Mouse (Mus musculus): ENCODE measurements around the gene Cic. TPM values are rescaled to one million over a fixed set of nuclear protein-coding genes. Genes with fewer than 3 reads are reported as not detected.

The Cic gene
- polyA plus RNA-seq, 1 experiment from 2014 or later: 27.4 TPM

GRCm38 (mm10) chr7:25266180-25266962 is 1.1 kb upstream of the Cic start:
- H3K9me3 ChIP-seq (replicated peaks; ENCODE audit: control insufficient read depth, low read length): no peaks in the 10 kb centered on the region

DNA sequence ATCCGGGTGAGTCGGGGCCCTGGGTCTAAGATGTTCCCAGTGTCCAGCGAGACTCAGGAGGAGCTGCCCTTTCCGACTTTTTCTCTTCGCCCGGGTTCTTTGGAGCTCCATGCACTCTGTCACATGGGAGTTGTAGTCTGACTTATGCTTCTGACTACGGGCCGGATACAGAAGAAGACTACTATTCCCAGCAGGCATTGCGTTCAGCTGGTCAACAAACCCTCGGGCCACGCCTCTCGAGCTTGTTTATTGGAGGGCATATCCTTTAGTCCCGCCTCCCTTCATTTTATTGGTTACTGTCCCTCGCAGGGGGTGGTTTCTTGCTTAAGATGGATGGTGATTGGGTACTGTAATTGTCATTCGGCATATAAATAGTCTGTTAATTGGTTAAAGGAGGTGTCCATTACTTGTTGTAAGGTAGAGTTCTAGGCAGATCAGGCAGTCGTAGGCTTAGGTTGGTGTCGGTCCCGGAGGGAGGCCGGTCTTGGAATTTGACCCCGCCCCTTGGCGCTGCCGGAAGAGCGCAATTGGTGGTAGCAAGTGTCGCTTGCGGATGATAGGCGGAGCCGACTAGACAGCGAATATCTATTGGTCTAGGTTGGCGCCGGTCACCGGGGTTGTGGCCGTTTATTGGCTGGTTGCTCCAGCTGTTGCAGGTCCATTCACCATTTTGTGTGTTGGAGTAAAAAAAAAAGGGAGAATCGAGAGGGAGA is 403 bp downstream of the Cic start:
- Histone ChIP-seq H3K4me1 (ENCODE audit: control insufficient read depth, insufficient read depth, low read length) (peaks cover 17% of the 10 kb centered on the region), H3K4me2 (ENCODE audit: low read depth, low read length) (peak overlapping the region; percentile 83), H3K36me3 (ENCODE audit: control insufficient read depth, insufficient read depth, low read length) (peaks cover 14% of the 10 kb centered on the region; the same call in 1 of the 2 replicates), H3K9me3 (replicated peaks; ENCODE audit: control insufficient read depth, low read length) (no peaks in the 10 kb centered on the region), H3K9ac (ENCODE audit: low read length) (peak overlapping the region; percentile 95), H3K4me3 (replicated peaks; ENCODE audit: low read length) (peak overlapping the region; percentile 89), H3K27ac (ENCODE audit: low read length) (peak overlapping the region; percentile 95), H3K27me3 (ENCODE audit: control insufficient read depth, insufficient read depth, low read length) (no peaks in the 10 kb centered on the region)
- under 1% methylated on average over 33 of the region's 33 CpGs for WGBS
- ATAC-seq (ENCODE audit: insufficient read depth, low FRiP score): peak; percentile 94

More at GRCm38 (mm10) chr7:25266180-25266962, 1.1 kb upstream of the Cic start:
- peaks cover 3% of the 10 kb centered on the region; the same call in 1 of the 2 replicates for H3K36me3 ChIP-seq (ENCODE audit: control insufficient read depth, insufficient read depth, low read length)
- WGBS: 85% methylated on average over 8 of the region's 8 CpGs
- H3K4me3 ChIP-seq (replicated peaks; ENCODE audit: low read length): no peak overlapping the region
- H3K27ac ChIP-seq (ENCODE audit: low read length): no peak overlapping the region
- no peak for ATAC-seq (ENCODE audit: insufficient read depth, low FRiP score)
- H3K4me2 ChIP-seq (ENCODE audit: low read depth, low read length): peak overlapping the region; percentile 59; the same call in 1 of the 2 replicates
- peaks cover 17% of the 10 kb centered on the region for H3K4me1 ChIP-seq (ENCODE audit: control insufficient read depth, insufficient read depth, low read length)
- no peak overlapping the region for H3K9ac ChIP-seq (ENCODE audit: low read length)
- H3K27me3 ChIP-seq (ENCODE audit: control insufficient read depth, insufficient read depth, low read length): no peaks in the 10 kb centered on the region

DNA sequence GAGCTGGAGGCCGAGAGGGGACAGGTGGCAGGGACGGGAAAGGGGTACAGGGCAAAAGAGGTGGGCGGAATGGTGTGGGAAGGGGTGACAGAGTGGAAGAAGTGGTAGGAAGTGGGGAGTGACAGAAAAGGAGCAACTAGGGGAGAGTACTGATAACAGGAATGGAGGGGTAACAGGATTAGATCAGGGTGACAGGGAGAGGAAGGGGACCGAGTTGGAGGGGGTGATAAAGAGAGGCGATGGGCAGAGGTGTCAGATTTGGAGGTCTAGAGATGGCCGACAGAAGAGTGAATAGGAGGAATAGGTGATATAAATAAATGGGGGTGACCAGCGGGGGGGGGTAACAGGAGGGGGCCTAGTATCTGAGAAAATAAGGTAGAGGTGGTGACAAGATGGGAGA is 1.1 kb downstream of the Cic start:
- no peaks in the 10 kb centered on the region for H3K9me3 ChIP-seq (replicated peaks; ENCODE audit: control insufficient read depth, low read length)
- H3K4me2 ChIP-seq (ENCODE audit: low read depth, low read length): peak overlapping the region; percentile 83
- peaks cover 21% of the 10 kb centered on the region for H3K4me1 ChIP-seq (ENCODE audit: control insufficient read depth, insufficient read depth, low read length)
- peak overlapping the region; percentile 89 for H3K4me3 ChIP-seq (replicated peaks; ENCODE audit: low read length)
- WGBS: 1% methylated on average over 7 of the region's 7 CpGs
- H3K36me3 ChIP-seq (ENCODE audit: control insufficient read depth, insufficient read depth, low read length): peaks cover 14% of the 10 kb centered on the region; the same call in 1 of the 2 replicates
- H3K27ac ChIP-seq (ENCODE audit: low read length): peak overlapping the region; percentile 90
- ATAC-seq (ENCODE audit: insufficient read depth, low FRiP score): no peak
- peak overlapping the region; percentile 95 for H3K9ac ChIP-seq (ENCODE audit: low read length)
- no peaks in the 10 kb centered on the region for H3K27me3 ChIP-seq (ENCODE audit: control insufficient read depth, insufficient read depth, low read length)

DNA sequence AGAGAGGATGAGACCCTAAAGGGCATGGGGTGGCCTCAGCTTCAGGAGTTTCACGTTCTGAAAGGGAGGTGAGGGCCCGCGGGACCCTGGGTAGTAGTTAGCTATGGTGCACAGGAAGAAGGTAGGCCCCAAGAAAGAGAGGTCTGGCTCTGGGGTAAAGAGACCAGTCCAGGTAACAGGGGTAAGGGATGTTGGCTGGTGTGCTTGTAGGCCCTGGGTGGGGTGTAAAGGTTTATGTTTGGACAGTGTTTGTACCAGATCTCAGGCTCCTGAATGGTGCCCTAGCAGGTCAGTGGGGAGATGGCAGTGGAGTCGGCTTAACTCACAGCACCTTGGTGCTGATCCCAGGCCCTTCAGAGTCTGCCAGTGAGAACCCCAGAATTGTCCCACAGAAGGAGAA is 1.5 kb downstream of the Cic start:
- 38% methylated on average over 4 of the region's 4 CpGs for WGBS
- no peak for ATAC-seq (ENCODE audit: insufficient read depth, low FRiP score)
- Histone ChIP-seq H3K9ac (ENCODE audit: low read length) (peak overlapping the region; percentile 95), H3K27ac (ENCODE audit: low read length) (peak overlapping the region; percentile 90), H3K27me3 (ENCODE audit: control insufficient read depth, insufficient read depth, low read length) (no peaks in the 10 kb centered on the region), H3K36me3 (ENCODE audit: control insufficient read depth, insufficient read depth, low read length) (peaks cover 14% of the 10 kb centered on the region; the same call in 1 of the 2 replicates), H3K9me3 (replicated peaks; ENCODE audit: control insufficient read depth, low read length) (no peaks in the 10 kb centered on the region), H3K4me3 (replicated peaks; ENCODE audit: low read length) (peak overlapping the region; percentile 89), H3K4me2 (ENCODE audit: low read depth, low read length) (peak overlapping the region; percentile 83), H3K4me1 (ENCODE audit: control insufficient read depth, insufficient read depth, low read length) (peaks cover 25% of the 10 kb centered on the region)

DNA sequence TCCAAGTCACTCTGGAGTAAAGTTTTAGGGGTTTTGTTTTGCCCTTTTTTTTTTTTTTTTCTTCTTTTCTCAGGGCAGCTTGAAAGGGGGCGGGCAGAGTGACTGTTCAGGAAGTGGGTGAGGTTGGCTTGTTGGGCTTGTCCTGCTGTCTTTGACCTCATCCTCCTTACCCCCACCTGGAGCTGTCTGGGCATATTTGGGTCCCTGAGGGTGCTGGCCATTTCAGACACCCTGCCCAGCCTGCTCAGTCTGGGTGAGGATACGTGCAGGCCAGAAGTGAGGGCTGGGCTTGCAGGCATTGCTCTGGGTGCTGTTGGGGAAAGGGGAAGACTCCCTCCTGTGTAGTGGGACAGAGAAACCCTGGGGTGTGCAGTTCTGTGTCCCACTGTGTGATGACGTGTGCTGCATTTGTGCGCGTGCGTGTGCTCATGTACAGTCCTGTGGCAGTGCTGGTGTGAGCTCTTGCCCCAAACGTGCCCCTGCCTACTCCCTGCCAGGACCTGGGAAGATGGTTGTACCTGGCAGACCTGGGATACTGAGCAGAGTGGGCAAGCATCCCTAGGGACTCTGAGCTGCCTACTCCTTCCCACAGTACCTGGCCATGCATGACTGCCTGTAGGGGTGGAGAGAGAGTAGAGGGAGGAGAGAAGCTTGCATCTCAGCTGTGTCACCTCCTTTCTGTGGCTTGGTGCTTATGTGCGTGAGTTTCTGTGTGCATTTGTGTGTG is 2.2 kb downstream of the Cic start:
- Histone ChIP-seq H3K9me3 (replicated peaks; ENCODE audit: control insufficient read depth, low read length) (no peaks in the 10 kb centered on the region), H3K36me3 (ENCODE audit: control insufficient read depth, insufficient read depth, low read length) (peaks cover 14% of the 10 kb centered on the region; the same call in 1 of the 2 replicates), H3K4me1 (ENCODE audit: control insufficient read depth, insufficient read depth, low read length) (peaks cover 30% of the 10 kb centered on the region), H3K9ac (ENCODE audit: low read length) (peak overlapping the region; percentile 95), H3K27ac (ENCODE audit: low read length) (peak overlapping the region; percentile 90), H3K4me3 (replicated peaks; ENCODE audit: low read length) (peak overlapping the region; percentile 89), H3K4me2 (ENCODE audit: low read depth, low read length) (peak overlapping the region; percentile 83), H3K27me3 (ENCODE audit: control insufficient read depth, insufficient read depth, low read length) (no peaks in the 10 kb centered on the region)
- WGBS: 80% methylated on average over 8 of the region's 8 CpGs
- no peak for ATAC-seq (ENCODE audit: insufficient read depth, low FRiP score)

GRCm38 (mm10) chr7:25270652-25271633 is 3.4 kb downstream of the Cic start:
- Histone ChIP-seq H3K27me3 (ENCODE audit: control insufficient read depth, insufficient read depth, low read length) (no peaks in the 10 kb centered on the region), H3K9ac (ENCODE audit: low read length) (no peak overlapping the region), H3K4me1 (ENCODE audit: control insufficient read depth, insufficient read depth, low read length) (peaks cover 41% of the 10 kb centered on the region), H3K27ac (ENCODE audit: low read length) (peak overlapping the region; percentile 46; the same call in 1 of the 2 replicates), H3K9me3 (replicated peaks; ENCODE audit: control insufficient read depth, low read length) (no peaks in the 10 kb centered on the region), H3K4me2 (ENCODE audit: low read depth, low read length) (peak overlapping the region; percentile 83; the same call in 1 of the 2 replicates), H3K4me3 (replicated peaks; ENCODE audit: low read length) (no peak overlapping the region), H3K36me3 (ENCODE audit: control insufficient read depth, insufficient read depth, low read length) (peaks cover 14% of the 10 kb centered on the region; the same call in 1 of the 2 replicates)
- 88% methylated on average over 35 of the region's 35 CpGs for WGBS
- ATAC-seq (ENCODE audit: insufficient read depth, low FRiP score): no peak

DNA sequence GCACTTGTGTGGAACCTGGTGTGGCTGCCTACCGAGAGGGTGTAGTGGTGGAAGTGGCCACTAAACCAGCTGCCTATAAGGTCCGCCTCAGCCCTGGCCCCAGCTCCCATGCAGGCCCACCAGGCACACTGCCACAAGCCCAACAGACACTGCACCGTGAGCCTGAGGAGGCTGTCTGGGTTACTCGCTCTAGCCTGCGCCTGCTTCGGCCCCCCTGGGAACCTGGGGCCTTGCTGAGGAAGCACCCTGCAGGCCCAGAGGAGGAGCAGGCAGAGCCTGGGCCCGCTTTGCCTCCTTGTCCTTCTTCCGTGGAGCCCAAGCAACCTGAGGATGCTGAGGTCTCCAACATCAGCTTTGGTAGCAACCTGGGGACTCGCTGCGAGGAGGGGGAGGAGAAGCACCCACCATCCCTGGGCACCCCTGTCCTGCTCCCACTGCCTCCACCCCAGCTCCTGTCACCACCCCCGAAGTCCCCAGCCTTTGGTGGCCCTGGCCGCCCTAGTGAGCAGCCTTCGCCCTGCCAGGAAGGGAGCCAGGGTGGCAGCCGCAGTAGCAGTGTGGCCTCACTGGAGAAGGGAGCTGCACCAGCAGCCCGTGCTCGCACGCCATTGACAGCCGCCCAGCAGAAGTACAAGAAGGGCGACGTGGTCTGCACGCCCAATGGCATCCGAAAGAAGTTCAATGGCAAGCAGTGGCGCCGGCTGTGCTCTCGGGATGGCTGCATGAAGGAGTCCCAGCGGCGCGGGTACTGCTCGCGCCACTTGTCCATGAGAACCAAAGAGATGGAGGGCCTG is 4.3 kb downstream of the Cic start:
- ATAC-seq (ENCODE audit: insufficient read depth, low FRiP score): no peak
- Histone ChIP-seq H3K9ac (ENCODE audit: low read length) (peak overlapping the region; percentile 10; the same call in 1 of the 2 replicates), H3K4me1 (ENCODE audit: control insufficient read depth, insufficient read depth, low read length) (peaks cover 44% of the 10 kb centered on the region), H3K27ac (ENCODE audit: low read length) (no peak overlapping the region), H3K27me3 (ENCODE audit: control insufficient read depth, insufficient read depth, low read length) (no peaks in the 10 kb centered on the region), H3K4me2 (ENCODE audit: low read depth, low read length) (no peak overlapping the region), H3K36me3 (ENCODE audit: control insufficient read depth, insufficient read depth, low read length) (peaks cover 14% of the 10 kb centered on the region; the same call in 1 of the 2 replicates), H3K9me3 (replicated peaks; ENCODE audit: control insufficient read depth, low read length) (no peaks in the 10 kb centered on the region), H3K4me3 (replicated peaks; ENCODE audit: low read length) (no peak overlapping the region)
- 89% methylated on average over 30 of the region's 30 CpGs for WGBS

Data from stomach, embryonic 16.5 days (tissue).